Mouse (Mus musculus) kidney, embryonic 14.5 days (tissue): ENCODE results near the gene Mdc1. TPM values are rescaled to one million over a fixed set of nuclear protein-coding genes. Genes with fewer than 3 reads are reported as not detected.

ENCODE experiments used
- ATAC-seq: fragments of 200-750 bp; cut with Nextera tagmentation; 2 replicates; pipeline ENCODE4 v1.8.0; 2017; ENCODE audit warnings: moderate number of reproducible peaks, mild to moderate bottlenecking, moderate TSS enrichment, moderate library complexity; ENCODE audit not compliant: low FRiP score, low TSS enrichment
- H3K27ac ChIP-seq: fragments of 300-500 bp; sonication (generic); 2 replicates; pipeline ENCODE4 v1.5.1; 2014; ENCODE audit warnings: low read depth, mild to moderate bottlenecking, low read length, moderate library complexity, mixed read lengths
- H3K27me3 ChIP-seq: fragments of 300-500 bp; sonication (generic); 2 replicates; pipeline ENCODE4 v1.6.1; 2014; ENCODE audit warnings: mild to moderate bottlenecking, low read length; ENCODE audit not compliant: control insufficient read depth, insufficient read depth
- H3K36me3 ChIP-seq: fragments of 300-500 bp; sonication (generic); 2 replicates; pipeline ENCODE4 v1.6.1; 2014; ENCODE audit warnings: low read length, mixed read lengths; ENCODE audit not compliant: control insufficient read depth, insufficient read depth
- H3K4me1 ChIP-seq: fragments of 300-500 bp; sonication (generic); 2 replicates; pipeline ENCODE4 v1.6.1; 2014; ENCODE audit warnings: low read length, mixed read lengths; ENCODE audit not compliant: control insufficient read depth, insufficient read depth
- H3K4me2 ChIP-seq: fragments of 300-500 bp; sonication (generic); replicated peaks from 2 replicates; pipeline ENCODE4 v1.6.1; 2014; ENCODE audit warnings: low read depth, mild to moderate bottlenecking, low read length
- H3K4me3 ChIP-seq: fragments of 300-500 bp; sonication (generic); 2 replicates; pipeline ENCODE4 v1.5.1; 2014; ENCODE audit warnings: mild to moderate bottlenecking, low read length
- H3K9ac ChIP-seq: fragments of 300-500 bp; sonication (generic); 2 replicates; pipeline ENCODE4 v1.6.1; 2014; ENCODE audit warnings: low read depth, mild to moderate bottlenecking, low read length, moderate library complexity
- H3K9me3 ChIP-seq: fragments of 300-500 bp; sonication (generic); 2 replicates; pipeline ENCODE4 v1.6.1; 2016; ENCODE audit warnings: low read length; ENCODE audit not compliant: control insufficient read depth
- WGBS: fragments of 180-500 bp; shearing (Covaris S2); extraction: QIAGEN DNeasy Blood & Tissue Kit; methylation state at CpG from one replicate; pipeline ENCODE4 v1.1.7; 2014; 5-methylcytosine and 5-hydroxymethylcytosine counted together
- polyA plus RNA-seq: library from polyadenylated mRNA; unstranded; fragments of >200 nt; fragmentation: Nextera tagmentation; extraction: Ambion mirVana; gene quantifications from 2 replicates; pipeline ENCODE4 v1.2.1, GENCODE M21; 2014

The Mdc1 gene
- polyA plus RNA-seq, 1 experiment from 2014 or later = 16.5 TPM

DNA sequence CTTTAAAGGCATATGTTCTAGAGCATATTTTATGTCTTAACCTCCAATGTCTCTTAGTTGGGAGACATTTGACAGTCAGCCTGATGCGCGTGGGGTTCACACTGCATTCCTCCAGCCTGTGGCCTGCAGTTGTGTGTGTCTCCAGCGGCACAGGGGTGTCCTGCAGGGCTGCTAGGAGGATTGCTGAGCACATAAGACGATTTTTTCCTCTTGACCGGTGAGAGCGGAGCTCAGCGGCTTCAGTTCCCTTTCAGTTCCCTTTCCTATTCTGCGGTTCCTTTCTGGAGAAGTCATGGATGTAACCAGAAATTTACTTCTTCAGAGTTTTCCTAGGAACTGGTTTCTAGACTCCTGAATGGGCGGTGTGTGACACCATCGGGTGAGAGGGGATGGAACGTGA lies 31.9 kb upstream of the Mdc1 start:
- H3K27ac ChIP-seq = no peak overlapping the region
- no peak overlapping the region for H3K4me2 ChIP-seq
- peaks cover 7% of the 10 kb centered on the region; the same call in 1 of the 2 replicates for H3K4me1 ChIP-seq
- H3K27me3 ChIP-seq = no peaks in the 10 kb centered on the region
- H3K9me3 ChIP-seq = no peaks in the 10 kb centered on the region
- H3K4me3 ChIP-seq = no peak overlapping the region
- no peak overlapping the region for H3K9ac ChIP-seq
- WGBS = 90% methylated on average over 11 of the region's 11 CpGs
- no peaks in the 10 kb centered on the region for H3K36me3 ChIP-seq
- ATAC-seq = no peak

DNA sequence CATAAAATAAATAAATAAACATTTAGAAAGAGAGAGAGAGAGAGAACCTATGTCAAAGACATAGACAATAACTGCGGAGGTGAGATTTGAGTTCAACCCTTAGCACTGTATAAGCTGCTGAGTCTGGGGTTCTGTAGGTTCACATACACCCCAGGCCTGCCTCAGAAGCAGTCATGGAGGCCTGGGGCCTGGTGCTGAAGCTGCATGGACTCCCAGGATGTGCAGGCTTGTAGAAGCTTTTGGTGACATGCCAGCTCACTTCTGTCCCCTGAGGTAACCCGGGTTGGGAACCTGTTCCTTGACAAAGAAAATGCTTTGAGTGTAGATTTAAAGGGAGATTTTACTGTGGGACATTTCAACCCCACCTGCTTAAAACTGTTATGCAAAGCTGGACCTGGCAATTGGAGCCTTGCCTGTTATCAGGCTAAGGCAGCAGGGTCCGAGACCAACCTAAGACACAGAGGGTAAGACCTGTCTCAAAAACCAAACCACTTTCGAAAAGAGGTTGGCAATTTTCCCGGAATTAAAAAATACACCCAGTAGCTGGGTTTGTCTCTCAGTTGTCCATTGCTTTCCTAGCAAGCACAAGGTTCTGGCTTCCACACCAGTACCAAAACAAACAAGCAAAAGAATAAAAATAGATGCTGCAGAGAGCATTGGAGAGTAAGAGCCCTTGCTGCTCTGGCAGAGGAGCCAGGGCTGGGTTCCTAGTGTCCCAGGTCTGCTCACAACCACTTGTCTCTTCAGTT lies 30.2 kb upstream of the Mdc1 start:
- ATAC-seq = no peak

DNA sequence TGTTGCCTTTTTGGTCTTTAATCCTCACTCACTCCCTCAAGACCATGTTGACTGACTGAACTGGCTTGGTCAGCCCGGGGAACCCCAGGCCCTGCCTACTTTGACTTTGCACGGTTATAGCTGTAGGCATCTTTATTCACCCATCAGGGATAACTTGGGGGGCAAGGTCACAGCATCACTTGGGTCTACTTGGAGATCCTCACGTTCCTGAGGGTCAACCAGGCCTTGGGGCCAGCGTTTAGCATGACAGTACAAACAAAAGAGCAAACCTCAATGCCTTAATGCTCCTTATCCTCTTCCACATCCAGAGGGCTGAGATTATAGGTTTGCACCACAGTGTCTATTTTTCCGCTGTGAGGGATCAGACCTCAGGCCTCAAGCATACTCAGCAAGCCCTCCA lies 29.0 kb upstream of the Mdc1 start:
- ATAC-seq = no peak
- Histone ChIP-seq H3K4me2 (no peak overlapping the region), H3K9me3 (no peaks in the 10 kb centered on the region), H3K27ac (no peak overlapping the region), H3K27me3 (no peaks in the 10 kb centered on the region), H3K36me3 (no peaks in the 10 kb centered on the region), H3K4me3 (no peak overlapping the region), H3K4me1 (peaks cover 13% of the 10 kb centered on the region), H3K9ac (no peak overlapping the region)
- 82% methylated on average over 5 of the region's 5 CpGs for WGBS

More for the DNA sequence above, 30.2 kb upstream of the Mdc1 start:
- Histone ChIP-seq H3K4me3 (no peak overlapping the region), H3K9me3 (no peaks in the 10 kb centered on the region), H3K27me3 (no peaks in the 10 kb centered on the region), H3K9ac (no peak overlapping the region), H3K36me3 (no peaks in the 10 kb centered on the region), H3K27ac (no peak overlapping the region), H3K4me1 (peaks cover 7% of the 10 kb centered on the region; the same call in 1 of the 2 replicates), H3K4me2 (no peak overlapping the region)
- 78% methylated on average over 5 of the region's 5 CpGs for WGBS

DNA sequence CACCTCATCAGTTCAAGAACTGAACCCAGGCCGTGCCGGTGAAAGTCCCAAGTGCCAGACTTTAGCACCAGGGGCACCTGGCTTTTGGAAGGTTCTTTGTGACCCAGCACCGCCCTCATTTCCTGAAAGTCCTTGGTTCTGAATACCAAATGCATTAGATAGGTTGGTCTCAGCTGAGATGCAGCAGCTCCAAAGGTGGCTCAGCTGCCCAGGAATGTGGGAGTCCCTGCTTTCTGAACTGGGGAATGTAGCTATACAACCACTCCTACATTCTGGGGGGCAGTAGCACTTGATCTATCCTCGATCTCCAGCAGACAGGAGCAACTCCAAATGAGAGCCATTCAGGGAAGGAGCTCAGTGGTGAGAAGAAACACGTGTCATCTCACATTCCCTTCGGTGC lies 28.6 kb upstream of the Mdc1 start:
- no peak for ATAC-seq
- H3K9ac ChIP-seq = no peak overlapping the region
- no peaks in the 10 kb centered on the region for H3K36me3 ChIP-seq
- 68% methylated on average over 6 of the region's 6 CpGs for WGBS
- no peaks in the 10 kb centered on the region for H3K27me3 ChIP-seq
- peaks cover 16% of the 10 kb centered on the region for H3K4me1 ChIP-seq
- no peak overlapping the region for H3K4me3 ChIP-seq
- no peaks in the 10 kb centered on the region for H3K9me3 ChIP-seq
- H3K4me2 ChIP-seq = no peak overlapping the region
- H3K27ac ChIP-seq = peak overlapping the region; percentile 12; the same call in 1 of the 2 replicates

DNA sequence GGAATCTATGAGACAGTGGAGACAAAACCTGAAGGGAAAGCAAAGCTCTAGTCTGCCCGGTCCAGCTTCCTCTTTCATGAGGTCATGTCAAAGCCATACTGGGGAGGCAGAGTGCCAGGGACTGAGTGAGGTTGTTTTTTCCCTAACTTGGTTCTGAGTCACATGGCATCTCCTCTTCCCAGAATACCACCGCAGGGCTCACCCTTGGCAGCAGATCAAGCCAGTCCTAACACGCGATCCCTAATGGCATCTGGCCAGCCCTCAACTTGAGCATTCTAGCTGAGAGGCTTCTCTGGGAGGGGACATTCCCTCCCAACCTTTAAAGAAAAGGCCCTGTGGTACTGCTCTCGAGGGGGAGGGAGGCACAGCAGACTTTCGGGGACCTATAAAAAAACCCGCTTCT lies 28.1 kb upstream of the Mdc1 start:
- ATAC-seq = peak; percentile 28; the same call in 1 of the 2 replicates
- H3K4me2 ChIP-seq = no peak overlapping the region
- H3K27me3 ChIP-seq = no peaks in the 10 kb centered on the region
- H3K27ac ChIP-seq = peak overlapping the region; percentile 38; the same call in 1 of the 2 replicates
- no peak overlapping the region for H3K9ac ChIP-seq
- 64% methylated on average over 7 of the region's 7 CpGs for WGBS
- H3K9me3 ChIP-seq = no peaks in the 10 kb centered on the region
- peaks cover 16% of the 10 kb centered on the region for H3K4me1 ChIP-seq
- no peak overlapping the region for H3K4me3 ChIP-seq
- H3K36me3 ChIP-seq = no peaks in the 10 kb centered on the region

DNA sequence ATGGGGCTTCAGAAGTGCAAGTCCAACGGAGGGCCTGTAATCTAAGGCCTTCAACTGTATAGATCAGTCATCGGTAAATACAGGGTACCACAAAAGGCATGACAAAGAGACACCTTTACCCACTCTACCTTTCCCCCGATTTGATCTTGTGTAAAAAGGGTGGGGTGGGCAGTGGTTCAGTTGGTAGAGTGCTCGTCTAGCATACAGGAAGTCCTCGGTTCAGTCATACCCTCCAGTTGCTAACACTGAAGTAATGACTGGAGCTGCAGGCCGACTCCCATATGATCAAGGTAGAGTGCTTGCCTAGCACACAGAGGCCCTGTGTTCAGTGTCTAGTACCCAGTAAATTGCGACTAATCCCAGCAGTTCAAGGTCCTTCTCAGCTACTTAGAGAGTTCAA lies 27.7 kb upstream of the Mdc1 start:
- H3K27me3 ChIP-seq = no peaks in the 10 kb centered on the region
- no peak overlapping the region for H3K9ac ChIP-seq
- no peaks in the 10 kb centered on the region for H3K9me3 ChIP-seq
- H3K36me3 ChIP-seq = no peaks in the 10 kb centered on the region
- 84% methylated on average over 7 of the region's 7 CpGs for WGBS
- H3K4me3 ChIP-seq = no peak overlapping the region
- no peak overlapping the region; the same call in 1 of the 2 replicates for H3K27ac ChIP-seq
- H3K4me1 ChIP-seq = peaks cover 16% of the 10 kb centered on the region
- H3K4me2 ChIP-seq = no peak overlapping the region
- no peak for ATAC-seq

DNA sequence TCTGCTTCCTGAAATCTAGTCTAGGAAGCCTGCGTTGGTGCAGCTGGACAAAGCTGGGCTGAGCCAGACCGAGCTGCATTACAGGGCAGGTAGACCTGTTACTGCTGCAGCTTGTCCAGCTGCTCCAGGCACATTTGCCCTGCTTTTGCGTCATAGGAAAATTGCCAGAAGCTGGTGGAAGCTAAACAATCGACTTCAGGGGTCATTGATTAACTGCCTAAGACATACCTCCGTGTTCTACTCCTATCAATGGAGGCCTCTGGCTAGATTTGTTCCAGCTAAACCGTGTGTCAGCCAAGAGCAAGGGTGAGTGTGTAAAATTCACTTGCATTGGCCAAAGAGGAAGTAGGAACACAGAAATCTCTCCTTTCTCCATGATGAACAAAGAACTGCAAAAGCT lies 26.6 kb upstream of the Mdc1 start:
- ATAC-seq = no peak
- Histone ChIP-seq H3K9ac (no peak overlapping the region), H3K4me1 (peaks cover 16% of the 10 kb centered on the region), H3K4me3 (no peak overlapping the region), H3K4me2 (no peak overlapping the region), H3K36me3 (no peaks in the 10 kb centered on the region), H3K27me3 (no peaks in the 10 kb centered on the region), H3K9me3 (no peaks in the 10 kb centered on the region), H3K27ac (peak overlapping the region; percentile 15; the same call in 1 of the 2 replicates)
- WGBS = 51% methylated on average over 6 of the region's 6 CpGs

DNA sequence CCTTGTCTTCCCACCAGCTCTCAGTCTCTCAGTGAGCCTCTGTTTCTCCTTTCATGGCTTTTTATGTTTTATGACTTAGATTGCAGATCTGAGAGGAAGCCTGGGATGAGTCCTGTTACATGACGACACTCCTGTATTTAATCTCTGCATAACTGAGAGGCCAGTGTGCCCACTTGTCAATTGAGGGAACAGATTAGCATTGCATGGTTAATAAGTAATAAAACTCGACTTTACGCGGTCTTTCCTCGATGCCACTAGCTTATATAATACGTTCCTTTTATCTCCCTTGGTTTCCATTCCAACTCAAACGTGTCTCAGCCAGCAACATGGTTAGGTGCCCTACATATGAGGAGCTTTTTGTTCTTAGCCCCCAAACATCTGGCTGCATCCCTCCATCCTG lies 25.5 kb upstream of the Mdc1 start:
- Histone ChIP-seq H3K9ac (no peak overlapping the region), H3K4me1 (peaks cover 16% of the 10 kb centered on the region), H3K4me3 (no peak overlapping the region), H3K27me3 (no peaks in the 10 kb centered on the region), H3K4me2 (no peak overlapping the region), H3K36me3 (no peaks in the 10 kb centered on the region), H3K9me3 (no peaks in the 10 kb centered on the region), H3K27ac (no peak overlapping the region)
- ATAC-seq = no peak
- 53% methylated on average over 7 of the region's 7 CpGs for WGBS

DNA sequence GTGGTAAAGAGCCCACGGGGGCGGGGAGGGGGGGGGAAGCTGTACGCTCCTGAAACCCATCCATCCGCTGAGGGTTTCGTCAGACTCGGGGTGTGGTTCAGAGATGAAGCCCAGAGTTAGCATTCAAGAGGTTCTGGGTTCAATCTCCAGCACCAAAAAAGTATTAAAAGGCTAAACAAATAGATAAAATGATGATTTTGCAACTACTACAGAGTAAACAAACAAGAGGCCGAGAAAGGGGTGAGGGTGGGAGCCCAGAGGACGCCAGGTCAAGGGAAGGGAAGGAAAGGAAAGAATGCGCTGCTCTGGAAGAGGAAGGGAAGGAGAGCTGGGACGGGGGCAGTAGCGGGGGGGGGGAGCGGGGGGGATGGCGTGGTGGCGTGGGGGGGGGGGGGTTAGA lies 24.6 kb upstream of the Mdc1 start:
- peaks cover 16% of the 10 kb centered on the region for H3K4me1 ChIP-seq
- H3K27ac ChIP-seq = no peak overlapping the region

More for the DNA sequence above, 24.6 kb upstream of the Mdc1 start:
- 47% methylated on average over 10 of the region's 14 CpGs for WGBS
- no peaks in the 10 kb centered on the region for H3K36me3 ChIP-seq
- H3K9ac ChIP-seq = no peak overlapping the region
- no peak for ATAC-seq
- no peaks in the 10 kb centered on the region for H3K9me3 ChIP-seq
- no peaks in the 10 kb centered on the region for H3K27me3 ChIP-seq
- H3K4me3 ChIP-seq = no peak overlapping the region
- H3K4me2 ChIP-seq = no peak overlapping the region
